Mouse (Mus musculus) hindbrain, embryonic 16.5 days (tissue): Measurements from ENCODE around the gene Abcd1. TPM values are rescaled to one million over a fixed set of nuclear protein-coding genes. Genes with fewer than 3 reads are reported as not detected.

Source experiments
- ATAC-seq: fragments of 200-750 bp; cut with Nextera tagmentation; 2 replicates; pipeline ENCODE4 v1.8.0; 2017; ENCODE audit warnings: moderate TSS enrichment, moderate library complexity
- H3K27ac ChIP-seq: fragments of 300-500 bp; sonication (generic); 2 replicates; pipeline ENCODE4 v1.5.1; 2014; ENCODE audit warnings: low read depth, mild to moderate bottlenecking, control low read depth, low read length, moderate library complexity
- H3K27me3 ChIP-seq: fragments of 300-500 bp; sonication (generic); replicated peaks from 2 replicates; pipeline ENCODE4 v1.6.1; 2014; ENCODE audit warnings: low read length; ENCODE audit not compliant: control insufficient read depth, insufficient read depth
- H3K36me3 ChIP-seq: fragments of 300-500 bp; sonication (generic); 2 replicates; pipeline ENCODE4 v1.6.1; 2014; ENCODE audit warnings: mild to moderate bottlenecking, low read length, moderate library complexity, mixed read lengths; ENCODE audit not compliant: control insufficient read depth, insufficient read depth
- H3K4me1 ChIP-seq: fragments of 300-500 bp; sonication (generic); 2 replicates; pipeline ENCODE4 v1.6.1; 2014; ENCODE audit warnings: low read depth, low read length; ENCODE audit not compliant: control insufficient read depth, insufficient read depth
- H3K4me2 ChIP-seq: fragments of 300-500 bp; sonication (generic); 2 replicates; pipeline ENCODE4 v1.6.1; 2014; ENCODE audit warnings: mild to moderate bottlenecking, low read length, control low read depth, moderate library complexity
- H3K4me3 ChIP-seq: fragments of 300-500 bp; sonication (generic); 2 replicates; pipeline ENCODE4 v1.5.1; 2014; ENCODE audit warnings: mild to moderate bottlenecking, low read length, control low read depth, moderate library complexity
- H3K9ac ChIP-seq: fragments of 300-500 bp; sonication (generic); 2 replicates; pipeline ENCODE4 v1.6.1; 2014; ENCODE audit warnings: low read depth, mild to moderate bottlenecking, control low read depth, low read length, moderate library complexity
- H3K9me3 ChIP-seq: fragments of 300-500 bp; sonication (generic); 2 replicates; pipeline ENCODE4 v1.6.1; 2014; ENCODE audit warnings: mild to moderate bottlenecking, low read length, moderate library complexity; ENCODE audit not compliant: control insufficient read depth
- WGBS: fragments of 180-500 bp; shearing (Covaris S2); extraction: QIAGEN DNeasy Blood & Tissue Kit; methylation state at CpG from one replicate; pipeline ENCODE4 v1.1.7; 2014; 5-methylcytosine and 5-hydroxymethylcytosine counted together
- polyA plus RNA-seq: library from polyadenylated mRNA; unstranded; fragments of >200 nt; fragmentation: Nextera tagmentation; extraction: Ambion mirVana; gene quantifications from 2 replicates; pipeline ENCODE4 v1.2.1, GENCODE M21; 2015

The Abcd1 gene
- polyA plus RNA-seq, 1 experiment from 2014 or later = 13.2 TPM

DNA sequence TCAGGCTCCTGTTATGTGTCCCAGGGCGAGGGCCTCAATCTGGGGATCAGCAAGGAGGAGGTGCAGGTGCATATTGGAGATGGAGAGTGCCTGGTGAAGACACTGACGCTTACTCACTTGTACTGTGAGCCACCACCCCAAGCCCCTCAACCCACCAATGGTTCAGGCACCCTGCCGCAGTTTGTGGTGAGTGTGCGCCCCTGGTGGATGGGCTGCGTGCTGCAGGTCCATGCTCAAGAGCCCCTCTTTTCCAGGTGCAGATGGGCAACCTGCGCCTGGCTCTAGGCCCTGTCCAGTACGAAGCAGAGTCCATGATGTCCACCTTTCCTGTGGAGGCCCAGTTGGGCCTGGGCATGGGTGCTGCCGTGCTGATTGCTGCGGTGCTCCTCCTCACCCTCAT lies 50.9 kb downstream of the Abcd1 start:
- no peaks in the 10 kb centered on the region for H3K9me3 ChIP-seq
- H3K4me2 ChIP-seq = no peak overlapping the region
- H3K4me3 ChIP-seq = no peak overlapping the region
- no peak overlapping the region for H3K9ac ChIP-seq
- no peak overlapping the region for H3K27ac ChIP-seq
- ATAC-seq = no peak
- H3K4me1 ChIP-seq = no peaks in the 10 kb centered on the region
- no peaks in the 10 kb centered on the region for H3K27me3 ChIP-seq
- WGBS = 67% methylated on average over 6 of the region's 9 CpGs
- no peaks in the 10 kb centered on the region for H3K36me3 ChIP-seq

DNA sequence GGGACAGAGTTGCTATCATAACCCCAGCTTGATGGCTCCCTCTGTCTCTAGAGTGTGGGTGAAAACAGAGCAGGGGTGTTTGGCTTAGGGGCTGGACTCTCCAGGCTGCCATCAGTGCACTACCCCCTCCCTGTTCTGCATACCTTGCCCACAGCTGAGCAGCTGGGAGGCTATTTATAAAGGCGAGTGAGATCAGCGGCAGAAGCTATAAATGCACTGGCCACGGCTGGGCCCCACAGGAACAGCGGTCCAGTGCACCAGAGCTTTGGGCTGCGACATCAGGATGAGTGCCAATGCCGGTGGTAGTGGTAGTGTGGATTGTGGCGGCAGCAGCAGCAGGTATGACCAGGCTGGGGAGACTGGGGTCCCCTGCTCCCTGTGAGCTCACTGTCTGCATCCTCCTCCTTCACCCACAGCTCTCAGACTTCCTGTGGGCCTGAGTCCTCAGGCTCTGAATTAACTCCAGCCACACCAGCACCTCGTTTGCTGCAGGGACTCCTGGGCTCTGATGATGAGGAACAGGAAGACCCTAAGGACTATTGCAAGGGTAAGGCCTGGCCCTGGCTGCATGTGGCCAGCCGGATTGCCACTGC lies 57.9 kb downstream of the Abcd1 start, which contains the start of gene Srpk3:
Srpk3 (plus strand) TSS at position 238 of the 593 bp plus-strand sequence.
- H3K4me3 ChIP-seq = no peak within 1 kb of the TSS
- H3K27ac ChIP-seq = no peak within 1 kb of the TSS
- H3K36me3 ChIP-seq = peaks cover 5% of the 10 kb centered on the region; the same call in 1 of the 2 replicates
- H3K4me1 ChIP-seq = no peaks in the 10 kb centered on the region
- no peak within 1 kb of the TSS for H3K4me2 ChIP-seq
- 39% methylated on average over 9 of the region's 9 CpGs for WGBS
- no peaks in the 10 kb centered on the region for H3K27me3 ChIP-seq
- no peak within 1 kb of the TSS; the same call in 1 of the 2 replicates for H3K9ac ChIP-seq
- H3K9me3 ChIP-seq = no peaks in the 10 kb centered on the region
- ATAC-seq = peak; percentile 54; the same call in 1 of the 2 replicates

DNA sequence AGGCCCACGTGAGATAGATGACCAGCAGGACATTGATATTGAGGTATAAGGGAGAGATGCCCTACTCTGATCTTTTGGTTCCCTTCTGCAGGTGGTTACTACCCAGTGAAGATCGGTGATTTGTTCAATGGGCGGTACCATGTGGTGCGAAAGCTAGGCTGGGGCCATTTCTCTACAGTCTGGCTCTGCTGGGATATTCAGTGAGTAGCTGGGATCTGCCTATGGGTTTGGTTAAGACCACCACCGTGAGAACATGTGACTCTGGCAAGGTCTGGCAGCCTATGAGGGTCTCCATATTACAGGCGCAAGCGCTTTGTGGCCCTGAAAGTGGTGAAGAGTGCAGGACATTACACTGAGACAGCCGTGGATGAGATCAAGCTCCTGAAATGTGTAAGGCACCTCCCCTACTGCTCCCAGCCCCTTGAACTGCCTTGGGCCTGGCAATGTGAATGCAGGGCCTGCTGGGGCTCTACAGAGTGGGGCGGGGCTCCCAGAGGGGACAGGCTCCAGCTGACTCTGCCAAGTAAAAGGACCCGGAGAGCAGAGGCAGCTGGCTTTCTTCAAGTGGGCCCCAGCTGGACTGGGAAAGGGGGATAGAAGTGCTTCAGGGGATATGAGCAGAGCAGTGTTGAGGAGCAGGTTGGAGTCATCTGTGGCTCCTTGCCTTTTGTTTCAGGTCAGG lies 58.5 kb downstream of the Abcd1 start:
- Histone ChIP-seq H3K4me1 (no peaks in the 10 kb centered on the region), H3K36me3 (peaks cover 8% of the 10 kb centered on the region; the same call in 1 of the 2 replicates), H3K9ac (no peak overlapping the region; the same call in 1 of the 2 replicates), H3K4me3 (no peak overlapping the region), H3K27me3 (no peaks in the 10 kb centered on the region), H3K4me2 (no peak overlapping the region), H3K9me3 (no peaks in the 10 kb centered on the region), H3K27ac (no peak overlapping the region)
- 71% methylated on average over 10 of the region's 10 CpGs for WGBS
- peak; percentile 21; the same call in 1 of the 2 replicates for ATAC-seq

DNA sequence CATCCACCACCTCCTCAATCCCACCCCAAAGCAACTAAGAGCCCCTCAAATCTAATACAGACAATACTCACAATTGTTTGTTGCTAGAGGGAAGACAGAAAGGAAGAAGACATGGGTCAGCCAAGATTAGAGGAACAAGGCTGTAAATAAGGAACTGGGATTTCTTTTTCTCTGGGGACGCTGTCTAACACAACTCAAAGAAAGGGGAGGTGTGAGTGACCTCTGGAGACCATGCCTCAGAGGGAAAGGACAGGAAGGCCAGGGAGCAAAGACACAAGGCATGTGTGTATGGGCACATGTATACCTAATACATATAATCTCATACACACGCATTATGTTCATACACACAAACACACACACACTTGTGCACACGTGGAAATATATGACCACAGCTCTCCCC lies 65.8 kb downstream of the Abcd1 start:
- no peak overlapping the region for H3K4me3 ChIP-seq
- no peak for ATAC-seq
- H3K36me3 ChIP-seq = peaks cover 16% of the 10 kb centered on the region
- peaks cover 12% of the 10 kb centered on the region for H3K4me1 ChIP-seq
- no peak overlapping the region for H3K27ac ChIP-seq
- no peak overlapping the region for H3K4me2 ChIP-seq
- no peaks in the 10 kb centered on the region for H3K27me3 ChIP-seq
- no peaks in the 10 kb centered on the region for H3K9me3 ChIP-seq
- H3K9ac ChIP-seq = no peak overlapping the region
- WGBS = 81% methylated on average over 3 of the region's 3 CpGs

DNA sequence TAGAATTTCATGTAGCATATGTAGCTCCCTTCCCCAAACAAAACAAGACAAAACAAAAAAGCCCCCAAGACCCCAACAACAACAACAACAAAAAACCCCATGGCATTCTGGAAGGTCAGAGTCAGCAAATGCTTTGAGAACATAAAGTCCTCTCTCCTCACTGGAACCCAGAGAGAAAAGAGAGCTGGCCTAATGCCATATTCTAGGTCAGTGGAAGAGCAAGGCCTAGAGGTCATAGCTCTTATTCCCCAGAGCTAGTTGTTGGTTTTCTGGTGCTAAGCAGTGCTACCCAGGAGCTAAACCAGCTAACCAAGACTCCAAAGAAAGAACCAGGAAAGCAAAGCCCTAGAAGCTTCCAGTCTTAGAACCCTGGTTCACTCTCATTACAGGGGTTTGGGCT lies 69.3 kb downstream of the Abcd1 start:
- H3K27me3 ChIP-seq = no peaks in the 10 kb centered on the region
- ATAC-seq = no peak

DNA sequence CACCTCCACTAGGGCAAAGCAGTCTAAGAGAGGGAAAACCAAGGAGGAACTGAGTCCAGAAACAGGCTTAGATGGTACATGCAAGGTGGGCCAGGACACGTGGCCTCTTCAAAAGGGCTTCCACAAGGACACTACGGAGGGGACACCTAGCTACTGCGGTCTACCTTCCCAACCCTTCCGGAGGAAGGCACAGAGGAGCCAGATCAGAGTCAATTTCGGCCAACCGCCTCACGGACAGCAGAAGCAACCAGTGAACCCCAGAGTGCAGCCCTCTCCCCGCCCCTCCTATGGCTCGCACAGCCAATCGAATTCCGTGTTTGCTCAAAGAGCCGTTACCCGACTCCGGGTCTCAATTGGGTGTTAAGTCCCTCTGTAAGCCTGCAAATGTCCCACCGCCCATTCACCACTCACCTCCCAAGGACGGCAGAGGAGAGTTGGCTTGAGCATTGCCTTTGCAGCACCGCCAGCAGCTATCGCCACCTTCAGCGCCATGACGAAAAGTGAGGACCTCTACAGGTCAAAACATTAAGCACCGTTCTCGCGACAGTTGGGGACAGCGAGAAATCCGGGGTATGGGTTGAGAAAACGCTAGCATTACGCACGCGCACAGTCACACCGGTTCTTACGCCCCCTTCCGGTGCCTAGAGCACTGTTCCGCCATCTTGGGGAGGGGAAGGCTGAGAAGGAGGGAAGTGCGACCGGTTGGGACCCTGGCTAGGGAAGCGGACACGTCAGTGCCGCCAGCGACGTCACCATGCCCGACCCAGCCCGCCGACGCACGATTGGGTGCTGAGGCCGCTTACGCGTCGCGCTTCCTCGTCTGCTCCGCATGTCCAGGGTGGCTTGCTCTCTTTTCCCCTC lies 70.2 kb downstream of the Abcd1 start, which contains the start of the genes Idh3g and Ssr4:
Idh3g (minus strand) TSS at position 534 of the 861 bp plus-strand sequence.
Ssr4 (plus strand) TSS at position 665 of the 861 bp plus-strand sequence.
- peak within 1 kb of the TSS; percentile 58 for H3K4me3 ChIP-seq
- 24% methylated on average over 42 of the region's 52 CpGs for WGBS

More for the DNA sequence above, 69.3 kb downstream of the Abcd1 start:
- Histone ChIP-seq H3K9ac (peak overlapping the region; percentile 64), H3K4me1 (peaks cover 19% of the 10 kb centered on the region), H3K4me2 (peak overlapping the region; percentile 70), H3K9me3 (no peaks in the 10 kb centered on the region), H3K4me3 (peak overlapping the region; percentile 58), H3K36me3 (peaks cover 2% of the 10 kb centered on the region; the same call in 1 of the 2 replicates), H3K27ac (no peak overlapping the region; the same call in 1 of the 2 replicates)

DNA sequence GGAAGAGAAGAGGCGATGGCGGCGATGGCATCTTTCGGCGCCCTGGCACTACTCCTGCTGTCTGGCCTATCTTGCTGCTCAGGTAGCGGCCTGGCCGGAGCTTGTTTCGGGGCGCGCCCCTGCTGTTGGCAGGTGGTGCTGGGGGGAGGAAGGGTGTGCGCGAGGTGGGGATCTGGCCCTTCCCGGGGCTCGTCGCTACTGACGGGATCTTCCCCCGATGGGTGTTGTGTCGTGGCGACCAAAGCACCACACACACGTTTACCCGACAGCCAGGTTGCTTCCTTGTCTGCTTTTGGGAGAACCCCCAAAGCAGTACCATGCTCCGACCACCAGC lies 70.8 kb downstream of the Abcd1 start:
- H3K9me3 ChIP-seq = no peaks in the 10 kb centered on the region
- H3K4me3 ChIP-seq = peak overlapping the region; percentile 58
- 9% methylated on average over 16 of the region's 22 CpGs for WGBS
- ATAC-seq = no peak; the same call in 1 of the 2 replicates
- H3K4me1 ChIP-seq = peaks cover 19% of the 10 kb centered on the region
- H3K4me2 ChIP-seq = peak overlapping the region; percentile 61
- no peaks in the 10 kb centered on the region for H3K27me3 ChIP-seq
- H3K9ac ChIP-seq = peak overlapping the region; percentile 73
- 0 out of 2 replicates have a peak, but pooled peaks cover 2% of the 10 kb centered on the region for H3K36me3 ChIP-seq
- peak overlapping the region; percentile 60 for H3K27ac ChIP-seq

More for the DNA sequence above, 70.2 kb downstream of the Abcd1 start, which contains the start of the genes Idh3g and Ssr4:
- peak within 1 kb of the TSS; percentile 73 for H3K9ac ChIP-seq
- no peaks in the 10 kb centered on the region for H3K27me3 ChIP-seq
- H3K9me3 ChIP-seq = no peaks in the 10 kb centered on the region
- peak within 1 kb of the TSS; percentile 70 for H3K4me2 ChIP-seq
- peak; percentile 97 for ATAC-seq
- 0 out of 2 replicates have a peak, but pooled peaks cover 2% of the 10 kb centered on the region for H3K36me3 ChIP-seq
- peak within 1 kb of the TSS; percentile 88 for H3K27ac ChIP-seq
- H3K4me1 ChIP-seq = peaks cover 19% of the 10 kb centered on the region
